Mouse (Mus musculus) splenic B cell, adult 2 months (primary cell): ENCODE results near the gene Ifrd1.
A peak's percentile ranks its signal among the peaks of the same experiment; 100 is the strongest.
"Not testable (repeated sequence)": the region's sequence is repeated elsewhere in the genome, so short reads cannot be mapped to it uniquely, and the experiment has no call there.

Source experiments
- DNase-seq: peaks from one replicate; pipeline ENCODE4 v3.0.0-alpha.2; 2011; ENCODE audit warnings: low read depth, low spot score
- H3K27me3 ChIP-seq: 2 replicates; pipeline ENCODE4 v1.6.1; 2012; ENCODE audit warnings: mild to moderate bottlenecking, low read length, moderate library complexity, mixed read lengths; ENCODE audit not compliant: control insufficient read depth, poor library complexity, insufficient read depth, severe bottlenecking
- H3K36me3 ChIP-seq: 2 replicates; pipeline ENCODE4 v1.6.1; 2012; ENCODE audit warnings: mild to moderate bottlenecking, low read length, moderate library complexity, mixed read lengths; ENCODE audit not compliant: control insufficient read depth, poor library complexity, insufficient read depth, severe bottlenecking

Ifrd1 gene

DNA sequence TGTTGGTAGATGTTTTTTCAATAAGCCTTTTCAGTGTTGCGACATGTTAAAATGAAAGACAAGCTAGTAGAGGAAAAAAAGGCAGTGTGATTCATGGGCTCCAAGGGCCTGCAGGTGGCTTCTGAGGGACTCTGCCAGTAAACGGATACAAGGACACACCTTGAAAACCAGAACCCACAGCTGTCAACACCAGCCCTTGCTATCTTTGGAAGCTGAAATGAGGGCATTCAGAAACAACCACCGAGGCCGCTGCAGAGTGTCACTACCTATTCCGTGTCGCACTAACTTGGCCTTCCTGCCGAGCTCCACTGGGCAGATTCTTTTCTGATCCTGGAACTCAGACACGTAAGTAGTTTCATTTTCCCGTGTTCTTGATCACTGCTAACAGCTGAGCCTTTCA, 49.9 kb downstream of the Ifrd1 start:
- no peaks in the 10 kb centered on the region for H3K27me3 ChIP-seq
- no peaks in the 10 kb centered on the region for H3K36me3 ChIP-seq
- DNase-seq, result no peak

DNA sequence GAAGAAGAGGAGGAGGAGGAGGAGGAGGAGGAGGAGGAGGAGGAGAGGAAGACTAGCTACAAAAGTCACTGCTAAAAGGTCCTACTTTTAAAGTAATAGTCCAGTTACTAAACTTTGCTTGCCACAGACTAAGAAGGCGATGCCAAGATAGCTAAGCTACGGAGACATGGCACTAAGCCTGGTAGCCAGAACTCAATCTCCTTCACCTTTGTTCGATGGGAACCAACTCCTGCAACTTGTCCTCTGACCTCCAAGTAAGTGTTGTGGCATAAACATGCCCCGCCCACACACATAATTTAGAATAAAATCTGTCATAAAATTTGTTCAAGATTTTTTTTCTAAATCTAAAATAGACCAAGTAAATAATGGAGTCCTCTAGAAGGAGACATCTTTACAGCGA, 50.3 kb downstream of the Ifrd1 start:
- DNase-seq, result no peak

DNA sequence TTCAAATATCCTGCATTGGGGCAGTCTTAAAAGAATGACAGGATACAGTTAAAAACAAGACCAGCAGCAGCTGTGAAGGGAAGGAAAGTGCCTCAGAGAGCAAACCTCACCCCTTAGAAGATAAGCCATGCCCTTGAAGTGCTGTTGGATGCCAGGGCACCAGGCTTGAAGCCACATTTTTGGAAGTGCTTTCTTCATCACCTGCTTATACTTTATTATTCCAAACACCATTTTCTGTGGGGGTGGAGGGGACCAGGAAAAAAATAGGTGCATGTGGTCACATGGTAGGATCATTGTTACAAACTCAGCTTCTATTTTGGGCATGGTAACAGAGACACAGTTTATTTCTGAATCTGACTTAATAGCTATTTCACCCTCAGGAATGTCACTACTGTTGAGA, 50.8 kb downstream of the Ifrd1 start:
- H3K27me3 ChIP-seq, result no peaks in the 10 kb centered on the region
- no peak for DNase-seq

More for the DNA sequence above, 50.3 kb downstream of the Ifrd1 start:
- Histone ChIP-seq H3K36me3 (no peaks in the 10 kb centered on the region), H3K27me3 (no peaks in the 10 kb centered on the region)

DNA sequence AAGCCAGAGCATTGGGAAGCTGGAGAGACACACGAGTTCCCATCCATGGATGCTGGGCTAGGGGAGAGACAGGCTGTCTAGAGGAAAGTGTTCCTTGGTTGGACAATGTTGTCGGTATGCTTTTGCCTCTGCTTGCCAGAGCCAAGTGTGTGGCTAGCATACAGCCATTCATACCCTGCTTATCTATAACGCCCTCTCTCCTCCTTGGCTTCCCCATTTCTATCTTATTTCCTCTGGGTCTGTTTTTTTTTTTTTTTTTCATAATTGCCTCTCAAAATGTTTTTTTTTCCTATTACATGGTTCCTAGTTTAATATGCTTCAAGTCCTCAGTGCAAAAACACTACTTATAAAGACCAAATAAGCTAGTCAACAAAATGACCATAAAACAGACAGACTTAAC, 62.8 kb downstream of the Ifrd1 start:
- no peak for DNase-seq
- no peaks in the 10 kb centered on the region for H3K36me3 ChIP-seq
- no peaks in the 10 kb centered on the region for H3K27me3 ChIP-seq

More for the DNA sequence above, 50.8 kb downstream of the Ifrd1 start:
- H3K36me3 ChIP-seq, result no peaks in the 10 kb centered on the region

DNA sequence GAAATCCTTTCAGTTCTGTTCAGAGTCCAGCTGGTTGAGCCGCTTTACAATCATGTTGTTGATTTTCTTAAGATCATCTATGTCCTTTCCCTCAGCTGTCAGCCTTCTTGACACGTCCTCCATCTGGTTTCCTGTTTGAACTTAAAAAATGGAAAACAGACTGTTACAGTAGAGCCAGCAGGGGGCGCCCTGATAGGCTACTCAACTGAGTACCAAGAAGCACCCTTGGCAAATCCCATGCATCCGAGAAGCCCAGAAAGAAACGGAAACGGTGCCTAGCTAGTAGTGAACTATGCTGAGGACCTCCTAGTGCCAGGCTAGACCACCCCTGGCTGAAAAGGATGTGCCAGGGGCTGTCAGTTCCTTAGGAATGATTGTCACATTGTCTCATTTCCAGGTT, 71.2 kb downstream of the Ifrd1 start:
- no peaks in the 10 kb centered on the region for H3K27me3 ChIP-seq
- DNase-seq, result peak; percentile 56
- H3K36me3 ChIP-seq, result no peaks in the 10 kb centered on the region

DNA sequence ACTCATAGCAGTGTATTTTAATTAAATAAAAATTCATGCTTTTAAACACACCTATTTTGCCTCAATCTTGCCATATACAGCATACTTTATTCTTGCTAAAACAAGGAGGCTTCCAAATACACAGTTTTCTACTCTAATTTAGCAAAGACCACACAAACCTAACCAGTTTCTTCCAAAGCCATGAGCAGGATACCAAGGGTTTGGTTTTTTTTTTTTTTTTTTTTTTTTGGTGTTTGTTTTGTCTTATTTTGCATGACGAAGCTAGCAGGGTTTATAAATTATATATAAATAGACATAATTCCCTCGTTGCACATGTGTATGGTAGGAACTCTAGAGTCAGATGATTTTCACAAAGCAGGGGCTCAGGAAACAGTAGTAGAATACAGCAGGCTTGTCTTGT, 72.1 kb downstream of the Ifrd1 start:
- no peaks in the 10 kb centered on the region for H3K36me3 ChIP-seq

DNA sequence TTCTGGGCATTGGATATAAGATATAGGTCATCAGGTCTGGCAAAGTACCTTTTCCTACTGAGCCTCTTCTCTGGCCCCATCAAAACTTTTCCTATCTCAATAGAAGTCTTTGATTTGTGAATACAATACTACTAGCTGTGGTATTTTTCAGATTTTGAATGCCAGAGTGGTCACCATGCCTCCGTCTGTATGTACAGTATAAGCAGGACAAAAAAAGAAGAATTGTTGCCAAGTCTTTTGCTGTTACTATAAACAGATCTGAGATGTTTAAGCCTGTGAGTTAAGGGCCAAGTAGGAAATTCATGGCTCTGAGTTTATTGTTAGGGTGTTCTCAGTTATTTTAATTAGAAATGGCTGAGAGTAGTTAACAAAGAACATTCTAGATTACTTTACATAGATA, 73.1 kb downstream of the Ifrd1 start:
- not testable (repeated sequence) for H3K36me3 ChIP-seq, DNase-seq, H3K27me3 ChIP-seq

More for the DNA sequence above, 72.1 kb downstream of the Ifrd1 start:
- H3K27me3 ChIP-seq, result no peaks in the 10 kb centered on the region
- no peak for DNase-seq

DNA sequence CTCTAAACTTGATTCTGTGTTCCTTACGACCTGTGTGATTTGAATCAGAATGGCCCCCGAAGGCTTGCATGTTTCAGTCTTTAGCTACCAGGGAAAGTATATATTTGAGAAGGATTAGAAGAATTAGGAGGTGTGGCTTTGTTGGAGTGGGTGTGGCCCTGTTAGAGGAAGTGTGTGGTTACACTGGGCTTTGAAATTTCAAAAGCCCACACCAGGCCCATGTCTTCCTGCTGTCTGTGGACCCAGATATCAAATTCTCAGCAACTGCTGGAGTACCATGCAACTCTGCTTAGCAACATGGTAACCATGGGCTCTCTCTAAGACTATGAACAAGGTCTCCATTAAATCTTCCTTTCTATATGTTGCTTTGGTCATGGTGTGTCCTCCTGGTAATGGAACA, 76.7 kb downstream of the Ifrd1 start:
- DNase-seq, result peak; percentile 5

DNA sequence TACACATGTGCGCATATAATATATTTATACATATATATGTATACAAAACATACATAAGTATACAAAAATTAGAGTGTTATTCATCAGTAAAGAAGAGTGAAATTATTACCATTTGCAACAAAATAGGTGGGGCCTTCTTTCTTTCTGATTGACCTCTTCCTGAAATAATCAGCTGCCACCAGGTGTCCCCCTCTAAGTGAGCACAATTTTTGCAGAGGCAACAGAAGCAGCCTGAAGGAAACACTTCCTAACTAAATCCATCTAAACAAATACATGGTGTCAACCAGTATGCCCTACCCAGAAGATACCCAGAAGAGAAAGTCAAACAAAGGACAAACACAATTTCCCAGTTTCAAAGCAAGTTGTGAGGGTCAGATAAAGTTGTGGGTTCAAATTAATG, 78.6 kb downstream of the Ifrd1 start:
- Histone ChIP-seq H3K36me3 (no peaks in the 10 kb centered on the region), H3K27me3 (no peaks in the 10 kb centered on the region)
- no peak for DNase-seq

More for the DNA sequence above, 76.7 kb downstream of the Ifrd1 start:
- no peaks in the 10 kb centered on the region for H3K27me3 ChIP-seq
- no peaks in the 10 kb centered on the region for H3K36me3 ChIP-seq

DNA sequence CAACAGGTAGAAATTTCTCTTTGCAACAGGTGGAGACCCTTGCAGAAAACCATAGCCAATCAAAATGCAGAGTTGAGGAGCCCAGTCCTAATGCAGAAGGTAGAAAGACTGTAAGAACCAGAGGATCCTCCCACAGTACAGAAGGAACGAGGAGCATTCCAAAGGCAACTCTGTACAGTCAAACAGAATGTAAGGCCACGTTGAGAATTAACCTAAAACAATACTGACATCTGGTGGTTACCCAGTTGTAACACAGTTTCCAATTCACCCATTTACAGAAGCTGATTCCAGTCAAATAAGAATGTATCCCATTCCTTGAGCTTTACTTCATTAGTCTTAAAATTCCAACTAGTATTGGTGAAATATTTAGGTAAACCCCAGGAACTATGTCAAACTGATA, 83.7 kb downstream of the Ifrd1 start:
- Histone ChIP-seq H3K27me3 (no peaks in the 10 kb centered on the region), H3K36me3 (no peaks in the 10 kb centered on the region)
- peak; percentile 65 for DNase-seq

DNA sequence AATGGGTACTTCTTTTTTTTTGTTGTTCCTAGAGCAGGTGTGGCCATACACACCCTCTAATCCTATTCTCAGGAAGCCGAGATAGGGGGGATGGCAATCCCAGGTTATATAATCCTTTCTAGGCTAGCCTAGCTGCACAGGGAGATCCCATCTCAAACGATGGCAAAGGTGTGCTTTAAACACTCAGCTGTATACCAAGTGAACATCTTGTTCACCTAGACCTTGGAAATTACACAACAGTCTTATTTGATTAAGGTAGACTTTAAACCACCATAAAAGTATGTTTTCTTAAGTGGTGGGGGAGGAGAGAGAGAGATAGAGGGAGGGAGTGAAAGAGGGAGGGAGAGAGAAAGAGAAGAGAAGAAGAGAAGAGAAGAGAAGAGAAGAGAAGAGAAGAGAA, 87.5 kb downstream of the Ifrd1 start:
- no peaks in the 10 kb centered on the region for H3K36me3 ChIP-seq
- DNase-seq, result no peak
- H3K27me3 ChIP-seq, result no peaks in the 10 kb centered on the region

DNA sequence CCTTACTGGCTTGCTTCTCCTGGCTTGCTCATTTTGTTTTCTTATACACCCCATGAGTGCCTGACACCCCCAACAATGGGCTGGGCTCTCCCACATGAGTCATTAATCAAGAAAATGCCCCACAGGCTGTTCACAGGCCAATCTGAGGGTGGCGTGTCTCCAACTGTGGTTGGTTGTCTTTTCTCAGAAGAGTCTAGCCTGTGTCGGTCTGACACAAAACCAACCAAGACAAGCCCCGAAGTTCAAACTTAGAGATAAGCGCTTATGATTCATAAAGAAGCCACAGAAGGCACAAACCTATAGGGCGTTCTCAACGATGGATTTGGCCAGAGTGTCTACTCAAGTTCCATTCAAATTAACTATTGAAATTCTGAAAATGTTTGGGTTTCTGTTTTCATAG, 94.1 kb downstream of the Ifrd1 start:
- Histone ChIP-seq H3K27me3 (no peaks in the 10 kb centered on the region), H3K36me3 (no peaks in the 10 kb centered on the region)
- no peak for DNase-seq

DNA sequence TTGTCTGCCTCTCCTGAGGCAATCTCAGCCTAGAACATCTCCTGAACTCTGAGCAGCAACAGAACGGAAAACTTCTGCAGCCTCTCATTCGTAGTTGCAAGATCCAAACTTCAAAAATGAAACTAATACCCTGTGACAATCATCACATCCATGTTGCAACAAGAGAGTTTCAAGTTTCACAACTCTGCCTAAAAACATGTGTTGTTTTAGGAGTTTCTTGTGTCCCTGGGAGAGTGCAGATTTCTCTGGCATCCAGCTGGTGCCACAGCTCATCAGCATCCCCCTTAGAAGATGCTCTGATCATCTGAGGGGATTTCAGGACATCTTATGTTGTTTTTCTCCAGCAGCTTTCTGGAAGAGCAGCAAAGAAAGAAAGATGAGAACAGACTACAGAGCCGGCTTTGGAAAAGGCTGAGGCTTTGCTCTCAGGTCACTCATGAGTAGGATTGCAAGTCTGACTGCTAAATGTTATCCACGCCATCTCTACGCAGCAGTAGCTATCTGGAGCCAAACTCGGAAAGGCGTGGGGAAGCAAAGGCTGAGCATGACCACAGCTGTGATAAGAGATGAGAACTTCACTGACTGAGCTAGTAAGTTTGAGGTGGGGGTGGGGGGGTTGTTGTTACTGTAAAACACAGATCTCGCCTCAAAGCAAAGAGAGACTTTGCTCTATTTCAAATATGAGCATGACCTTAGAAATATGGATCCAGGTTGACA, 95.8 kb downstream of the Ifrd1 start:
- no peaks in the 10 kb centered on the region for H3K36me3 ChIP-seq
- no peak for DNase-seq
- H3K27me3 ChIP-seq, result no peaks in the 10 kb centered on the region
